Mouse (Mus musculus) CH12F3 (cell line): ENCODE data around the gene 4933406M09Rik.

Experiments
- in situ Hi-C: fragments of 300-500 bp; cut with MboI; formaldehyde crosslinking; loops from 2 replicates; pipeline ENCODE4 v1.14.3; 2020; ENCODE audit warnings: low sequenced_read_pairs

The 4933406M09Rik gene

GRCm38 (mm10) chr1:134385666-134386065 is at the start of gene 4933406M09Rik:
4933406M09Rik (plus strand) TSS chr1:134385940.
- in situ Hi-C loops, result no loop called here

- in situ Hi-C loops, result no loop called here
These were observed 48.6 kb upstream of the 4933406M09Rik start for GRCm38 (mm10) chr1:134336958-134337710.

DNA sequence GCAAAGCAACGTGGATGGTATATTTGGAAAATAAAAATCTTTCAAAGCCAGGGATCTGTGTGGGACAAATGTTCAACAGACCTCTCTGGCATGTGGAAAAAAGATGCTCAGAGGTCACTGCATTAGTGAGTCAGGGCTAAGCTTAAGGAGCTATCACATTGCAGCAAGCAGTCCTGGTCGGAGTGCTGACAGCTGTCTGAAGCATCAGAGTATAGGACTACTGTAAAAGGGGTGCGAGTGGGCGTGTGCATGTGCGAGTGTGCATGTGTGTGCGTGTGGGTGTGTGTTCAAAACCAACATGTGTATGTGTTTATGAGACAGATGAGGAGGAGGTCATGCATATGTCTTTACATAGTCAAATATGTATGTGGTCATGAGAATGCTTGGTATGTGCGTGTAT is 46.6 kb upstream of the 4933406M09Rik start:
- in situ Hi-C loops, result no loop called here

GRCm38 (mm10) chr1:134339757-134340619 is 45.8 kb upstream of the 4933406M09Rik start:
- in situ Hi-C loops, result no loop called here

- in situ Hi-C loops, result no loop called here
These were observed 44.0 kb upstream of the 4933406M09Rik start for GRCm38 (mm10) chr1:134341641-134342277.

DNA sequence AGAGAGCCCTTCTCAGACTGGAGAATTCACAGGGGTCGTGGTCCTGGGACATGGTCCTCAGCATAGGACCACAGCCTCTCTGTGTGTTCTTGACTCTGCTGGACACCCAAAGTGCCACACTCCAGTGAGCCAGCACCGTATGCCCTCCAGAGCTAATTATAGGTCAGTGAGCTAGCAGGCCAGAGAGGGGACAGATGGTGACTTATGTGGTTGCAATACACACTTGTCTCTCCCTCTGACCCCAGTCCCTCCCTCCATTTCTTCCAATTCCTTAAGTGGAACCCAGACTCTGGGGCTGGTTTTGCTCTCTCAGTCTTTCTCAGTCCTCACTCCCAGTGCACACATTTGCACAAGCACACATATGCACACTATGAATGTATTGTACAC is 43.5 kb upstream of the 4933406M09Rik start:
- in situ Hi-C loops, result no loop called here

GRCm38 (mm10) chr1:134342781-134343310 is 42.9 kb upstream of the 4933406M09Rik start:
- in situ Hi-C loops, result no loop called here

DNA sequence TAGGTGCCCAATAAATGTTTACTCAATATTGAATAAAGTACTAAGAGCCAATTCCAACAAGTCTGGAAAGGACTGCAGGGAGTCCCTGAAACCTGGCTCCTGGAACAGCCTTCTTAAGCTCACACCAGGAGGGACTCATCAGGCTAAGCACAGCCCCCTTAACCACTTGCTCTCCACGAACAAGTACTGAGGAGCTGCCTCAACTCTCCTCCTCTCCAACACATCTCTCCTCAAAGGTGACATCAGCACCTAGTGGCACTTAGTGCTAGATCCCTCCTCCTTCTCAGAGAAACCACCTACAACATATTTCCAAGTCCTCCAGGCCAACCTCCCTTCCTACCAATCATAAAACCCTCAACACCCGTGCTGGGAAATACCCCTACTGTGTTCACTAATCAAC is 42.2 kb upstream of the 4933406M09Rik start:
- in situ Hi-C loops, result no loop called here

DNA sequence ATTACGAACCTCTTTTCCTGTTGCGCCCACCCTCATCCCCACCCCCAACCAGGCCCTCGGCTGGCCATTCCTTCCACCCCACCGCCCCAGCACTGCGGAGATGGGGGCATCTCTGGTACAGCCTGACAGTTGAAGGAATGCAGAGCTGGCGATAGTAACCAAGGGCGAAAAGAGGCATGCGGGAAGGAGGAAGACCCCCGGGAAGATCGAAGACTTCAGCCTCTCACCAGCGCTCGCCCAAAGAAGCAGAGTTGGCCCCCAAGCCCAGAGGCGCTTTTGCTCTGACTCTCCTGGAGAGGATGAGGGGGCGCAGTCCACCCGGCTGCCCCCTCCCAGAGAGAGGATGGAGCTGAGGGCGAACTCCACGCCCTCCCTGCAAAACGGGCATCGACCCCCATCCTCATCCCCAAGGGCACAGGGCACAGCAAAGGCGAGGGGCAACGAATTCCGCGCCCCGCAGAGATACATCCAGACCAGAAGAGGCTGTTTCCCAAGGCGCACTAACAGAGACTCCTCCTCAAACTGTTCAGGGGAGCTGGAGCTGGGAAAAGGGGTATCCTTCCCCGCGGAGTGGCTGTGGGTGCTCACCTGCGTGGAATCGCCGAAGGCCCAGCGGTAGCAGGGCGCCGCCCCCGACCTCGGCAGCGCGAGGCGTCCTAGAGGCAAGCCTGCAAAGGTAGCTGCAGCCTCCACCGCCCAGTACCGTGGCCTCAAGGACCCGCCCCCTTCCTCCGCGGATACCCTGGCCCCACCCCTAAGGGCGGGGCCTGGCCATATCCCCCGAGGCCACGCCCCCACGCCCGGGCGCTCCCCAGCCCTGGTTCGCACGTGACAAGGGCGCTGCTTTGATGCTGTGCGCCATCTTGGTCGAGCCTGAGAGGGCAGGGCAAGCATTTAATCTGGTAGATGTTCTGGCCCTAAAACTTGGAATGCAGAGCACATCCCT is 41.5 kb upstream of the 4933406M09Rik start:
- in situ Hi-C loops, result no loop called here

- in situ Hi-C loops, result no loop called here
These were observed 40.7 kb upstream of the 4933406M09Rik start for GRCm38 (mm10) chr1:134345075-134345474.

DNA sequence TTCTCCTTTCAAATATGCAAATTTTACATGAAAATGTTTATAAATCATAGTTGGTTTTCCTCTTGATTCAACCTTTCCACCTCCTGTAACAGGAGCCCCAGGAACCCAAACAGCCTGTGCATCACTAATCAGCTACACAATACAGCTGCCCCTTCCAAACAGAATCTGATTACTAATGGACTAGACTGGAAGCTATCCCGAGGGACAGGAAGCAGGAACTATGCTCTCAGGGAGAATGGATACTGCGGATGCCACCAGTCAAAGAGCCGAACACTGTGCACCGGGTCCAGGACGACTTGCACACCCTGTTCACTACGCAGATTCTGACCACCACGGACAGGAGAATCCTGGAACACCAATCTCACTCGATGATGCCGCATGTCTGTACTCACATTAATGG is 37.9 kb upstream of the 4933406M09Rik start:
- in situ Hi-C loops, result no loop called here

- in situ Hi-C loops, result no loop called here
These were observed 32.4 kb upstream of the 4933406M09Rik start for GRCm38 (mm10) chr1:134353326-134353725.

DNA sequence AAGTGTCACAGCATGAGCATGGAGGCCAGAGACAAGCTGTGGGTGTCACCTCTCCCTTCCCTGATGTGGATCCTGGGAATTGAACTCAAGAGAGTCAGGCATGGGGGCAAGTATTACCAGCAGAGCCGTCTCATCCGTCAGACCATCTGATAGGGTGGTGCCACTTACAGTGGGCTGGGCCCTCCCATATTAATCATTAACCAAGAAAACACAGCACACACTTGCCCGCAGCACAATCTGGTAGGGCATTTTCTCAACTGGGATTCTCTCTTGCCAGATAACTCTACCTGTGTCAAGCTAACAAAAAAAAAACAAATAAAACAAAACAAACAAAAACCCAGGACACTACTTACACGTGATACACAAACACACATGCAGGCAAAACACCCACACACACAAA is 28.3 kb upstream of the 4933406M09Rik start:
- in situ Hi-C loops, result no loop called here

- in situ Hi-C loops, result no loop called here
These were observed 25.1 kb upstream of the 4933406M09Rik start for GRCm38 (mm10) chr1:134360656-134361055.

DNA sequence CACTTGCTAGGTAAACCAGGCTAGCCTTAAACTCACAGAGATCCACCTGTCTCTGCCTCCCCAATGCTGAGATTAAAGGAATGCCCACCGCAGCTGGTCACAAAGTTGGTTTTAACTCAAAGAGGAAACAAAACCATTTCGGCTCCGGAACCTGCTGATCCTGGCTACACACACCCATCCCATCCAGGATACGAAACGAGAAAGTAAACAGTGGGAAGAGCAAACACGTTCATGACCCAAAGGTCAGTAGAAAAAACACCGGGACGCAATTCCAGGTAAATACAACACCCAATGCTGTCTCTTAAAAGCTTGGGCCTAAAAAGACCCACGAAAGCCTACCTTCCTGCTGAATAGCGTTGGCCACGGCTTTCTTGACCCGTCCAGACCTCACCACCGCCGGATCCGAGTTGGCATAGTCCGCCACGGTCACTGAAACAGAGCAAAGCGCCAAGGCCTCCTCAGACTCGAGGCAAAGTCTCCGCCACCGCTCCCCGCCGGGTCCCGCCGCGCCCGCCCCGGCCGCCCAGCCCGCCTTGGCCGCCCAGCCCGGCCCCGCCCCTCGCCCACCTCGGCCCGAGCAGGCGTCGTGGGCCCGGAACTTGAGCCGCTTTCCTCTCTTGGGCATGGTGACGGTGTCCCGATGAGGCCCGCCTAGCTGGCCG is 24.4 kb upstream of the 4933406M09Rik start:
- in situ Hi-C loops, result no loop called here

DNA sequence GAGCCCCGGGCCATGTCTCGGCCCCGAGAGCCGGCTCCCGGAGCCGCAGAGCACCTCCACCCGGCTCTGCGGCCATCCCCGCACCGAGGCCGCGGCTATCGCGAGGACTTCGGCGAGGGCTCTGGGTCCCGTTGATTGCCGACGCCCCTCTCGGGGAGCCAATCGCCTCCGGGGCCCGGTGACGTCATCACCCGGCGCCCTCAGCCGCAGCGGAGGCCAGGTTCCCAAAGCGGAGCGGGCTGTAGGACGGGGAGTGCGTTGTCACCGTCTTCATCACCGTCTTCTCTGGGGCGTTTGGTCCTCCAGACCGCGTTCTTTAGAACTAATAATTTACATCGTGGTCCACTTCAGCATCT is 23.9 kb upstream of the 4933406M09Rik start, which contains the start of gene Tmem183a:
Gene Tmem183a (minus strand): TSS at position 123 of the 356 bp plus-strand sequence.
- in situ Hi-C loops, result no loop called here

GRCm38 (mm10) chr1:134363194-134363593 is 22.5 kb upstream of the 4933406M09Rik start:
- in situ Hi-C loops, result no loop called here

GRCm38 (mm10) chr1:134365491-134365890 is 20.2 kb upstream of the 4933406M09Rik start:
- in situ Hi-C loops, result no loop called here

DNA sequence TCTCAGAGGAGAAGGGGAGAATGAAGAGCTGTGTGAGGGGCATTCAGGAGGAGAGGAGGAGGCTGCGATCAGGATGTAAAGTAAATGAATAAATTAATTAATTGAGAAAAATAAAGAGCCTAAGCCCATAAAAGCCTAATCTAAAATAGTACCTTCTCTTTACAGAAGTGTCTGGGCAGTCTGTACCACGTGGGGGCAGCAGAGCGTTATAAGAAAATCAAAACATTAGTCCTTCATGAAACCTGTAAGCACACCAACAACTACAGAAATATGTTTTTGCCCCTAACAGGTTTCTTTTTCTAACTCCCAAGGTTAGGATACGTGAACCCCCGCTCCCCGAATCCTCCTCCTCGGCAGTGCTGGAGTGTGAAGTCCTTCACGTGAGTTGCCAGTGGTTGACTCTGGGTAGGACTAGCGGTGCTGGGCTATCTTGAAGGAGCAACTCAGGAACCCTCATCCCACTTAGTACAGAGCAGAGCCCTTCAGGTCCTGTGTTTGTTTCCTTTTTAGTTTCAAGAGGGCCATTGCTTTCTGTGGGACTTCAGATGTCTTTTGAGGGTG is 16.9 kb upstream of the 4933406M09Rik start:
- in situ Hi-C loops, result no loop called here
